Mouse (Mus musculus): ENCODE measurements around the gene Jade2.

DNA sequence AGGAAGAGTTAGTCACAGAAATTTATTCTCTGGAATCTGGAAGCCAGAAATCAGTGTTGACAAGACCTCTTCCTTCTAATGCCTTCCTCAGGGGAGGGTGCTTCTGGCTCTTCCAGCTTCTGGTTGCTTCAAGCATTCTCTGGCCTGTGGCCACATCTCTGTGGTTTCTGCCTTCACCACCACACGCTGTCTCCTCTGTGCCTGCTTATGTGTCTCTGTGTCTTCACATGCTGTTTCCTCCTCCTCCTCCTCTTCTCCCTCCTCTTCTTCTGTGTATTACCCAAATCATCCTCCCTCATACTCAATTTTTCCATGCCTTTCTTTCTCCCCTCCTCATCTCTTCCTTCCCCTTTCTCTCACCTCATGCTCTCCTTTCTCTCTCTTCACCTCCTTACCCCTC, 17.6 kb upstream of the Jade2 start:
- TF ChIP-seq GATA1 (IDR thresholded peaks at IDR 0.05; ENCODE audit: borderline replicate concordance, low read length) (no peak), FLI1 (IDR thresholded peaks at IDR 0.05; ENCODE audit: low read length) (no peak)

Data from megakaryocyte, embryonic 14.5 days (primary cell).